Mouse (Mus musculus) bone marrow macrophage, adult 2 months (primary cell): ENCODE data around the gene Scube1.

ENCODE experiments used
- CTCF ChIP-seq: IDR thresholded peaks from 2 replicates; pipeline ENCODE4 v1.5.1; 2012; ENCODE audit warnings: low read depth, mild to moderate bottlenecking, low read length, moderate library complexity
- POLR2A ChIP-seq: IDR thresholded peaks from 2 replicates; pipeline ENCODE4 v1.6.1; 2012; ENCODE audit warnings: mild to moderate bottlenecking, low read depth, low read length, borderline replicate concordance

GRCm38 (mm10) chr15:83571636-83572035 is 153.2 kb downstream of the Scube1 start:
- TF ChIP-seq POLR2A (no peak), CTCF (no peak)
